Mouse (Mus musculus) olfactory bulb, adult 2 months (tissue): ENCODE measurements at regions not wholly inside any gene's neighbourhood (a gene's known extent, or its start where the extent isn't known, plus 50 kb on each side); places are given as distances from the start of the nearest gene placed in this dataset.

Experiments used
- H3K27ac ChIP-seq: fragments of 200-500 bp; 2 replicates; pipeline ENCODE4 v1.5.1; 2012; ENCODE audit warnings: low read depth, low read length; ENCODE audit not compliant: insufficient read depth
- H3K4me1 ChIP-seq: fragments of 200-500 bp; 2 replicates; pipeline ENCODE4 v1.6.1; 2012; ENCODE audit warnings: low read length; ENCODE audit not compliant: control insufficient read depth, insufficient read depth
- H3K4me3 ChIP-seq: fragments of 200-500 bp; 2 replicates; pipeline ENCODE4 v1.5.1; 2012; ENCODE audit warnings: mild to moderate bottlenecking, low read depth, low read length, moderate library complexity; ENCODE audit not compliant: insufficient read depth
- CTCF ChIP-seq: fragments of 200-500 bp; IDR thresholded peaks from 2 replicates; pipeline ENCODE4 v1.5.1; 2012; ENCODE audit warnings: low read depth, mild to moderate bottlenecking, low read length, moderate library complexity; ENCODE audit not compliant: insufficient read depth
- POLR2A ChIP-seq: fragments of 200-500 bp; IDR thresholded peaks from 2 replicates; pipeline ENCODE4 v1.6.1; 2012; ENCODE audit warnings: mild to moderate bottlenecking, low read depth, low read length, moderate library complexity; ENCODE audit not compliant: insufficient read depth
- WGBS: fragments of 180-500 bp; shearing (Covaris S2); methylation state at CpG from one replicate; pipeline ENCODE4 v1.1.7; 2018; 5-methylcytosine and 5-hydroxymethylcytosine counted together

DNA sequence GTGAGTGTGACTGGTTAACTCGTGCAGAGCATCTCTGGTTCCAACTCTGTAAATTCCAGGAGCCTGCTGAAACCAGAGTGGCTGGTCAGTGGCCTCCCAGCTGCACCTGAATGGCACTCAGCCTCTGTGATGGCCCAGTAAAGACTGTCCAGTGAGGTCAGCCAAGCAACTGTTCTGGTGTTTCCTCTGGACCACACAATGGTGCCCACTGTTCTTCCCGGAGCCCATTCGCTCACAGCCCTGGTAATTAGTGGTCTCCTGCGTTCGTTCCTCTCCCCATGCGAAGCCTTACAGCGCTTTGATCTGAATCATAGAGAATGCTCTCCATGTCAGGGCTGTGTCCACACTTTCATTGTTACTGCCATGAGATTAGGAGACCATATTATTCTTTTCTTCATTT is 75.5 kb downstream of the Enkur start:
- WGBS: 39% methylated on average over 7 of the region's 7 CpGs
- TF ChIP-seq CTCF (no peak), POLR2A (no peak)
- no peak overlapping the region for H3K4me3 ChIP-seq
- H3K4me1 ChIP-seq: no peaks in the 10 kb centered on the region
- H3K27ac ChIP-seq: no peak overlapping the region

DNA sequence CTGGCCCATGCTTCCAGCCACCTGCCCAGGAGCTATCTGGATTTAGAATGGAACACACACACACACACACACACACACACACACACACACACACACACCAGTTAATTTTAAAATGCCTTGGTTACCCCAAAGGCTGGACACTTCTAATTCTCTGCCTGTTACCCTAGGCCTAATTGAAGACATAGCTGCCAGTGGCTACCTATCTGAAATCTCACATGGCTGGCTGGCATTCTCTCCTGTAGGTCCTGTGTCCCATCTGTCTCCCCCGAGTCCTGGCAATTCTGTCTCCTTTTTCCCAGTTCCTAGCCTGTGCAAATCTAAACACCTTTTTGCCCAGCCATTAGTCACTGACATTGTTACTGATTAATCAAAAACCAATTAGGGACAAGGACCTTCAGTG is 78.6 kb downstream of the Enkur start:
- H3K4me1 ChIP-seq: no peaks in the 10 kb centered on the region
- 86% methylated on average over 1 of the region's 1 CpGs for WGBS
- no peak overlapping the region for H3K27ac ChIP-seq
- TF ChIP-seq CTCF: no peak
- TF ChIP-seq POLR2A: no peak
- H3K4me3 ChIP-seq: no peak overlapping the region

DNA sequence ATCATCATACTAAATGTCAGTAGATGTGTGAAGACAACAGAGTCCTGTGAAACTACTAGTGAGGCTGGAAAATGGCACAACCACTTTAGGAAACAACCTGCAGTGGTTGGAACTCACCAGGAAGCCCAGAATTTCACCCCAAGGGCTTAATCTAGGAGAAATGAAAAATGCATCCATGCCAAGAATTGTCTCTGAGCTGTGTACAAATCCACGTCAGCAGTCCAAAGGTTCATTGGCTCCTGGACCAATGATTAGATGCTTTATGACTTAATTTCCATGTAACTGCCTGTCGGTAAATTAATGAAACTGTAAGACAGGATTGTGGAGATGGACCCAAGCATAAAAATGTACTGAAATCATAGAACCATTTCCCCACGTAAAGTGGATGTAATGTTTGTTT is 82.7 kb downstream of the Enkur start:
- TF ChIP-seq POLR2A: no peak
- no peak for TF ChIP-seq CTCF
- Histone ChIP-seq H3K4me1 (no peaks in the 10 kb centered on the region), H3K27ac (no peak overlapping the region), H3K4me3 (no peak overlapping the region)
- WGBS: 79% methylated on average over 3 of the region's 3 CpGs

DNA sequence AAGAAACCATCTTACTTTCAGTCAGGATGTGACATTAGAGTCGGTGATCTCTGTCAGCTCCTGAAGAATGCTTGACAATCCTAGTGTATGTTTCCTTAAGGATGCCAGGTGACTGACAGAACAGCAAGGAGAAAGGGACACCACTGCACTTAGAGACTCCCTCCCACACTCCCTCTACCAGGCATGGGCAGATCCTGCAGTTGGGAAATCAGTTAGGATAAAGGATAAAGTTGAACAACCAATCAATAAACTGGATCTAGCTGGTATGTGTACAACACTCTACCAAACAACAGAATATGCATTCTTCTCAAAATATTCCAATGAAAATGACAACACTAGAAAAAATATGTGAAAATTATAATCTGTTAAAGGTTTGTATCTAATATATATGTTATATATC is 83.5 kb downstream of the Enkur start:
- WGBS: 95% methylated on average over 1 of the region's 1 CpGs
- no peak for TF ChIP-seq CTCF
- TF ChIP-seq POLR2A: no peak
- Histone ChIP-seq H3K27ac (no peak overlapping the region), H3K4me3 (no peak overlapping the region), H3K4me1 (no peaks in the 10 kb centered on the region)

DNA sequence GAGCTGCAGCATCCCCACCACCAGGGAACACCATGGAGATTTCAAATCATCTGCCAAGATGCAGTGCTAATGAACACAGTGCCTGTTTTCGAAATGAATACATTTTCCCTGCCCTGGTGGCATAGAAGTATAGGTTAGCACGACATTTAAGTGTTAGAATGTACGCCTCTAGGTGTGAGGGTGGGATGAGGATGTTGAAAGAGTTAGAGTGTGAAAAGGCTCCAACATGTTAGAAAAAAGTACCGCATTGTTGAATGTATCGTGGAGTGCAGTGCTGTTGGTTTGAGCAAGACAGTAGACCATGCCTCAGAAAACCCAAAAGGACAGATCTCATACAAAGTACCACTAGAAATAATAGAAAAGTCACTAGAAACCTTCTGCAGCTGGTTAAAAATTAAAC is 88.3 kb downstream of the Enkur start:
- H3K4me3 ChIP-seq: no peak overlapping the region
- TF ChIP-seq CTCF (no peak), POLR2A (no peak)
- 80% methylated on average over 5 of the region's 5 CpGs for WGBS

DNA sequence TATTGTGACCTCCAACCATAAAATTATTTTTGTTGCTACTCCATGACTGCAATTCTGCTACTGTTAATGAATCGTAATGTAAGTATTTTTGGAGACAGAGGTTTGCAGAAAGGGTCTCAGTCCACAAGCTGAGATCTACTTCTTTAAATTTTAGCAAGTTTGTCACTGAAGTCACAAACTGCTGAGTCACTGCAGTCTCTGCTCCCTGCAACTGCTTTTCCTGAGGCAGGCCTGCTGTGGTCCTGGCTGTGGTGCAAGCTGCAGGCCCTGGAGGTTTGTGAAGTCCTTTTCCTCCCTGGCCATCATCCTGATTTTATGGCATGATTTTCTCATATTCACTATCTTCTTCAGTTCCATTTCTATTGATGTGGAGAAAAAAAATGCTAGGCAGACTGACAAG is 93.6 kb downstream of the Enkur start:
- no peak overlapping the region for H3K27ac ChIP-seq
- TF ChIP-seq POLR2A: no peak
- TF ChIP-seq CTCF: no peak
- no peaks in the 10 kb centered on the region for H3K4me1 ChIP-seq
- 94% methylated on average over 1 of the region's 1 CpGs for WGBS
- no peak overlapping the region for H3K4me3 ChIP-seq

More for the DNA sequence above, 88.3 kb downstream of the Enkur start:
- Histone ChIP-seq H3K4me1 (no peaks in the 10 kb centered on the region), H3K27ac (no peak overlapping the region)

DNA sequence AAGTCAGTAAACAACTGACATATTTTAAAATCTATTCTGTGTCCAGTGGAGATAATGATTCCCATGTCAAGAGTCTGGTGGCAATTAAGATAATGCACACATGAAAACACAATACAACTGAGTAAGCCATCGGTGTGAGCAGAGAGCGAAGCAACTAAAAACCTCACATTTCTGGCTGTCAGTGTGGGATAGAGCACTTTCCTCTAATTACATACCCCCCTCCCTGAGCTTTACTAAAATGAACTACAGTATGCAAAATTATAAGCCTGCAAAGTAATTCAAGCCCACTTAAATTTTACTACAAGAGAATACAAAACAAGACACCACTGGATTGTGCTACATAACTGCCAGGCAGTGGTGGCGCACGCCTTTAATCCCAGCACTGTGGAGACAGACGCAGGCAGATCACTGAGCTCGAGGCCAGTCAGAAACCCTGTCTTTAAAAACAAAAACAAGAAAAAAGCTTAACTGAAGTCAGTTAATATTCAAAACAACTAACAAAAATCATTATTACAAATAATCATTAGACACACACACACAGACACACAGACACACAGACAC is 104.8 kb downstream of the Enkur start:
- WGBS: 36% methylated on average over 6 of the region's 6 CpGs
- TF ChIP-seq CTCF (no peak), POLR2A (no peak)
- H3K4me3 ChIP-seq: no peak overlapping the region

DNA sequence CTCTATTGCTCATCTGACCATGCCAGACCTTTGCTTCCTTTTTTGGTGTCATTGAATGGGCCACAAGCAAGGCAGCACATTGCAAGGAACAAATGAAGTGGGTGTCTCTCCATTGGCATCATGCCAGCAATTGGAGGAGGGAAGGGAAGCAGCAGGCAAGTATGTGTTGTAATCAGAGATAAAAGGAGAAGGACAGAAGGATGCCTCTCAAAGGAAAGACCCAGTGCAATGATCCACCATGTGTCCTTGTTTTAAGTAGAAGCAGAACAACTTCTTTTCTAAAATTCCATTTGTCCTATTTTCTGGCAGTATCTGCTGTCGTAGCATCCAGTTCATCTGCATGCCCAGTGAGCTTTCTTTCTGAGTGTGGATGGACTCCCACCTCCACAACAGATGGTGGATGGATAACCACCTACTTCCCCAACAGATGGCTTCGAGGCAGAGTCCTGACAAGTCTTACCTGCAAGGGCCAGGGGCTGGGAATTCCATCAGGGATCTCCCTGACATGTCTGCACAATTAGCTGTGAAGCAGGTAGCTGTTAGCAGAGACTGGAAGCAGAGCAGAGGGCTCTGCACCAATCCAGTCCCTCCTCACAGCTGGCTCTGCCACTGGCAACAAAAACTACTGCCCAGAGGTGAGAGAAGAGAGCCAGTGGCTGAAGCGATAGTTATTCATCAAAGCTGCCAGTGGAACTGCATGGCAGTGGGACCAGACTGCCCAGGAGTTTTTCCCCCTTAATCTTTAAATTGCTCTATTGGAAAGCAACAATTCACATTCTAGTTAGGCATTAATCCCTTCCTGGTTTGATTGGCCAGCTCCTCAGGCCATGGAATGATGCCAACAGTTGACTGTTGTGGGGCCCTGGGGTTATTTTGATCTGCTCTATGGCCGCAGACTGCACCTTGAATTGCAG is 113.8 kb downstream of the Enkur start:
- 67% methylated on average over 4 of the region's 4 CpGs for WGBS
- H3K4me3 ChIP-seq: no peak overlapping the region
- TF ChIP-seq CTCF: no peak
- H3K4me1 ChIP-seq: peaks cover 3% of the 10 kb centered on the region; the same call in 1 of the 2 replicates
- H3K27ac ChIP-seq: no peak overlapping the region

More for the DNA sequence above, 104.8 kb downstream of the Enkur start:
- H3K4me1 ChIP-seq: no peaks in the 10 kb centered on the region
- no peak overlapping the region for H3K27ac ChIP-seq

DNA sequence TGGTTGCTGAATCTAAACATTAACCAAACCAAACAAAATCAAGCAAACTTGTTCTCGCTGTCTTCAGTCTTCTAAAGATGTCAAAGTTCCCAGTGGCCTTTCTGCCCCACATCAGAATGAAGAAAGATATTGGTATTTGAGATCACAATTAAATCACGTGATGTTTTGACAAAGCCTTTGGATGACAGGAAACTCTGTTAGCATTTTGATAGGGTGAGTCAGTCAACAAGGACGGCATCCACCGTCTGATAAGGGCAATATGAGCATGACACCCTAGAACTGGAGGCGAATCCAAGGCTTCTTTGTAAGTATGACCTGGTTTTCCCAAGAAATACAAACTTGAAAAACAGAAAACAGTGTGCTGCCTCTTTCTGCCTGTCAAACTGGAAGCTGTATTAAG is 116.8 kb upstream of the Arhgap21 start:
- TF ChIP-seq POLR2A (no peak), CTCF (no peak)
- Histone ChIP-seq H3K4me3 (no peak overlapping the region), H3K4me1 (no peaks in the 10 kb centered on the region), H3K27ac (no peak overlapping the region)
- WGBS: 84% methylated on average over 5 of the region's 5 CpGs
